Mouse (Mus musculus): Measurements from ENCODE around the gene Ifnb1. TPM values are rescaled to one million over a fixed set of nuclear protein-coding genes. Genes with fewer than 3 reads are reported as not detected.

Gene Ifnb1
- polyA plus RNA-seq, 1 experiment from 2014 or later, result not detected

GRCm38 (mm10) chr4:88515711-88516211 is 6.8 kb downstream of the Ifnb1 start:
- H3K36me3 ChIP-seq (ENCODE audit: control insufficient read depth, insufficient read depth, low read length), result no peaks in the 10 kb centered on the region
- no peak overlapping the region for H3K9ac ChIP-seq (ENCODE audit: low read length)
- no peaks in the 10 kb centered on the region for H3K4me1 ChIP-seq (ENCODE audit: control insufficient read depth, insufficient read depth, low read length)
- no peaks in the 10 kb centered on the region for H3K9me3 ChIP-seq (replicated peaks; ENCODE audit: control insufficient read depth, low read length)
- DNase-seq (ENCODE audit: low spot score) (peak; percentile 35), ATAC-seq (peak; percentile 40; the same call in 1 of the 2 replicates)
- H3K4me2 ChIP-seq (ENCODE audit: low read length), result no peak overlapping the region
- H3K27me3 ChIP-seq (replicated peaks; ENCODE audit: control insufficient read depth, insufficient read depth, low read length), result no peaks in the 10 kb centered on the region
- H3K4me3 ChIP-seq (ENCODE audit: low read depth, low read length), result no peak overlapping the region
- WGBS, result 34% methylated on average over 4 of the region's 4 CpGs
- H3K27ac ChIP-seq (ENCODE audit: low read depth, low read length), result no peak overlapping the region

- Histone ChIP-seq H3K27ac (ENCODE audit: low read depth, low read length) (no peak overlapping the region), H3K9me3 (replicated peaks; ENCODE audit: control insufficient read depth, low read length) (no peaks in the 10 kb centered on the region), H3K4me3 (ENCODE audit: low read depth, low read length) (no peak overlapping the region), H3K4me2 (ENCODE audit: low read length) (no peak overlapping the region), H3K36me3 (ENCODE audit: control insufficient read depth, insufficient read depth, low read length) (no peaks in the 10 kb centered on the region), H3K27me3 (replicated peaks; ENCODE audit: control insufficient read depth, insufficient read depth, low read length) (no peaks in the 10 kb centered on the region), H3K9ac (ENCODE audit: low read length) (no peak overlapping the region), H3K4me1 (ENCODE audit: control insufficient read depth, insufficient read depth, low read length) (no peaks in the 10 kb centered on the region)
- WGBS, result 39% methylated on average over 2 of the region's 2 CpGs
- no peak for DNase-seq (ENCODE audit: low spot score)
- no peak for ATAC-seq
These were observed 7.3 kb downstream of the Ifnb1 start for GRCm38 (mm10) chr4:88515250-88515649.

GRCm38 (mm10) chr4:88514403-88514802 is 8.2 kb downstream of the Ifnb1 start:
- 38% methylated on average over 4 of the region's 4 CpGs for WGBS
- Histone ChIP-seq H3K9me3 (replicated peaks; ENCODE audit: control insufficient read depth, low read length) (no peaks in the 10 kb centered on the region), H3K27me3 (replicated peaks; ENCODE audit: control insufficient read depth, insufficient read depth, low read length) (no peaks in the 10 kb centered on the region), H3K9ac (ENCODE audit: low read length) (no peak overlapping the region), H3K36me3 (ENCODE audit: control insufficient read depth, insufficient read depth, low read length) (no peaks in the 10 kb centered on the region), H3K4me2 (ENCODE audit: low read length) (no peak overlapping the region), H3K4me1 (ENCODE audit: control insufficient read depth, insufficient read depth, low read length) (no peaks in the 10 kb centered on the region), H3K4me3 (ENCODE audit: low read depth, low read length) (no peak overlapping the region), H3K27ac (ENCODE audit: low read depth, low read length) (no peak overlapping the region)
- 0 out of 2 replicates have a peak, but pooled peaks have one; percentile 23 for ATAC-seq
- DNase-seq (ENCODE audit: low spot score), result peak; percentile 54

GRCm38 (mm10) chr4:88513743-88514142 is 8.8 kb downstream of the Ifnb1 start:
- Histone ChIP-seq H3K9me3 (replicated peaks; ENCODE audit: control insufficient read depth, low read length) (no peaks in the 10 kb centered on the region), H3K27ac (ENCODE audit: low read depth, low read length) (no peak overlapping the region), H3K36me3 (ENCODE audit: control insufficient read depth, insufficient read depth, low read length) (no peaks in the 10 kb centered on the region), H3K4me3 (ENCODE audit: low read depth, low read length) (no peak overlapping the region), H3K27me3 (replicated peaks; ENCODE audit: control insufficient read depth, insufficient read depth, low read length) (no peaks in the 10 kb centered on the region), H3K4me2 (ENCODE audit: low read length) (no peak overlapping the region), H3K4me1 (ENCODE audit: control insufficient read depth, insufficient read depth, low read length) (no peaks in the 10 kb centered on the region), H3K9ac (ENCODE audit: low read length) (no peak overlapping the region)
- WGBS, result 96% methylated on average over 4 of the region's 4 CpGs
- DNase-seq (ENCODE audit: low spot score) (no peak), ATAC-seq (no peak)

GRCm38 (mm10) chr4:88503753-88504152 is 18.8 kb downstream of the Ifnb1 start:
- no peaks in the 10 kb centered on the region for H3K27me3 ChIP-seq (replicated peaks; ENCODE audit: control insufficient read depth, insufficient read depth, low read length)
- DNase-seq (ENCODE audit: low spot score), result no peak
- no peak overlapping the region for H3K27ac ChIP-seq (ENCODE audit: low read depth, low read length)
- H3K4me3 ChIP-seq (ENCODE audit: low read depth, low read length), result no peak overlapping the region
- H3K36me3 ChIP-seq (ENCODE audit: control insufficient read depth, insufficient read depth, low read length), result no peaks in the 10 kb centered on the region
- H3K9ac ChIP-seq (ENCODE audit: low read length), result no peak overlapping the region
- ATAC-seq, result no peak
- 70% methylated on average over 4 of the region's 4 CpGs for WGBS
- H3K9me3 ChIP-seq (replicated peaks; ENCODE audit: control insufficient read depth, low read length), result no peaks in the 10 kb centered on the region
- no peaks in the 10 kb centered on the region for H3K4me1 ChIP-seq (ENCODE audit: control insufficient read depth, insufficient read depth, low read length)
- H3K4me2 ChIP-seq (ENCODE audit: low read length), result no peak overlapping the region

- no peak overlapping the region for H3K4me3 ChIP-seq (ENCODE audit: low read depth, low read length)
- no peak for ATAC-seq
- no peaks in the 10 kb centered on the region for H3K4me1 ChIP-seq (ENCODE audit: control insufficient read depth, insufficient read depth, low read length)
- H3K4me2 ChIP-seq (ENCODE audit: low read length), result no peak overlapping the region
- DNase-seq (ENCODE audit: low spot score), result no peak
- H3K9ac ChIP-seq (ENCODE audit: low read length), result no peak overlapping the region
- no peaks in the 10 kb centered on the region for H3K9me3 ChIP-seq (replicated peaks; ENCODE audit: control insufficient read depth, low read length)
- no peaks in the 10 kb centered on the region for H3K27me3 ChIP-seq (replicated peaks; ENCODE audit: control insufficient read depth, insufficient read depth, low read length)
- 88% methylated on average over 3 of the region's 3 CpGs for WGBS
- H3K27ac ChIP-seq (ENCODE audit: low read depth, low read length), result no peak overlapping the region
- H3K36me3 ChIP-seq (ENCODE audit: control insufficient read depth, insufficient read depth, low read length), result no peaks in the 10 kb centered on the region
These were observed 21.3 kb downstream of the Ifnb1 start for GRCm38 (mm10) chr4:88501247-88501646.

GRCm38 (mm10) chr4:88496321-88497018 is 26.1 kb downstream of the Ifnb1 start:
- H3K27me3 ChIP-seq (replicated peaks; ENCODE audit: control insufficient read depth, insufficient read depth, low read length), result no peaks in the 10 kb centered on the region
- H3K36me3 ChIP-seq (ENCODE audit: control insufficient read depth, insufficient read depth, low read length), result no peaks in the 10 kb centered on the region
- ATAC-seq, result no peak
- no peak overlapping the region for H3K4me3 ChIP-seq (ENCODE audit: low read depth, low read length)
- H3K4me2 ChIP-seq (ENCODE audit: low read length), result no peak overlapping the region
- no peaks in the 10 kb centered on the region for H3K4me1 ChIP-seq (ENCODE audit: control insufficient read depth, insufficient read depth, low read length)
- 76% methylated on average over 6 of the region's 6 CpGs for WGBS
- no peak overlapping the region for H3K27ac ChIP-seq (ENCODE audit: low read depth, low read length)
- H3K9ac ChIP-seq (ENCODE audit: low read length), result no peak overlapping the region
- H3K9me3 ChIP-seq (replicated peaks; ENCODE audit: control insufficient read depth, low read length), result no peaks in the 10 kb centered on the region
- peak; percentile 33 for DNase-seq (ENCODE audit: low spot score)

- H3K27me3 ChIP-seq (replicated peaks; ENCODE audit: control insufficient read depth, insufficient read depth, low read length), result no peaks in the 10 kb centered on the region
- DNase-seq (ENCODE audit: low spot score) (no peak), ATAC-seq (no peak)
- no peaks in the 10 kb centered on the region for H3K36me3 ChIP-seq (ENCODE audit: control insufficient read depth, insufficient read depth, low read length)
- H3K4me1 ChIP-seq (ENCODE audit: control insufficient read depth, insufficient read depth, low read length), result no peaks in the 10 kb centered on the region
- no peak overlapping the region for H3K4me3 ChIP-seq (ENCODE audit: low read depth, low read length)
- H3K4me2 ChIP-seq (ENCODE audit: low read length), result no peak overlapping the region
- H3K27ac ChIP-seq (ENCODE audit: low read depth, low read length), result no peak overlapping the region
- H3K9ac ChIP-seq (ENCODE audit: low read length), result no peak overlapping the region
- H3K9me3 ChIP-seq (replicated peaks; ENCODE audit: control insufficient read depth, low read length), result no peaks in the 10 kb centered on the region
- WGBS, result 95% methylated on average over 2 of the region's 2 CpGs
These were observed 33.0 kb downstream of the Ifnb1 start for GRCm38 (mm10) chr4:88489622-88490021.

GRCm38 (mm10) chr4:88488107-88488506 is 34.5 kb downstream of the Ifnb1 start:
- Histone ChIP-seq H3K4me3 (ENCODE audit: low read depth, low read length) (no peak overlapping the region), H3K27ac (ENCODE audit: low read depth, low read length) (no peak overlapping the region), H3K27me3 (replicated peaks; ENCODE audit: control insufficient read depth, insufficient read depth, low read length) (no peaks in the 10 kb centered on the region), H3K36me3 (ENCODE audit: control insufficient read depth, insufficient read depth, low read length) (no peaks in the 10 kb centered on the region), H3K4me2 (ENCODE audit: low read length) (no peak overlapping the region), H3K4me1 (ENCODE audit: control insufficient read depth, insufficient read depth, low read length) (no peaks in the 10 kb centered on the region), H3K9ac (ENCODE audit: low read length) (no peak overlapping the region), H3K9me3 (replicated peaks; ENCODE audit: control insufficient read depth, low read length) (no peaks in the 10 kb centered on the region)
- 91% methylated on average over 3 of the region's 3 CpGs for WGBS
- DNase-seq (ENCODE audit: low spot score) (no peak), ATAC-seq (no peak)

Measured in forebrain, embryonic 14.5 days (tissue).